Mouse (Mus musculus) ovary, postnatal 10 days (tissue): ENCODE measurements around the gene Dmap1.
A peak's percentile ranks its signal among the peaks of the same experiment; 100 is the strongest.

Source experiments
- DNase-seq: peaks from one replicate; pipeline ENCODE4 v3.0.0; 2022; ENCODE audit warnings: low spot score

Gene Dmap1

DNA sequence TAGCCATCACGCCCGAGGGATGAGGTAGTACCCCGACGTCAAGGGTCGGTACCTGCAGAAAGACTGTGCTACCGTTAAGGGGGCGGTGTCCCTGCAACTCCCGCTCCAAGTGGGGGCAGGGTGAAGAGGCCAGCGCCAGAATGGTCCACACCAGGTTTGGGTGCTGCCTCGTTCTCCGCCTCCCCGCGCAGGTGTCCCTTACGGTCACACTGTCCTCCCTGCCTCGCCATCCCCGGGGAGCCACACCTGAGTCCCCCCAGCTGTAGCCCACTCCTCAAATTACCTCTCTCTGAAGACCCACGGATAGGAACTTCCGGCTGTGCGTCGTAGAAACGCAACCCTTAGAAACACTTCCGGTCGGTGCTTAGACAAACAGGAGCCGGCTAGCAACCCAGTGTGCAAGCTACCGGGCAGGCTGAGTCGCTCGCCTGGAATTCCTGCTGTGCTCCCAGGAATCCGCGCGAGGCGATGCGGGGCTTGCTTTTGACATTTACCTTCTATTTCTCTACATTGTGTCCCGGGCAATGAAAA, at the start of gene Dmap1:
Gene Dmap1, minus strand, starts transcription at position 343 of the 531 bp plus-strand sequence.
- peak; percentile 71 for DNase-seq

GRCm38 (mm10) chr4:117724112-117724511, 42.0 kb upstream of the Dmap1 start, which contains the start of gene Gm12845:
Gene Gm12845 (plus strand): TSS chr4:117724412.
- no peak for DNase-seq

DNA sequence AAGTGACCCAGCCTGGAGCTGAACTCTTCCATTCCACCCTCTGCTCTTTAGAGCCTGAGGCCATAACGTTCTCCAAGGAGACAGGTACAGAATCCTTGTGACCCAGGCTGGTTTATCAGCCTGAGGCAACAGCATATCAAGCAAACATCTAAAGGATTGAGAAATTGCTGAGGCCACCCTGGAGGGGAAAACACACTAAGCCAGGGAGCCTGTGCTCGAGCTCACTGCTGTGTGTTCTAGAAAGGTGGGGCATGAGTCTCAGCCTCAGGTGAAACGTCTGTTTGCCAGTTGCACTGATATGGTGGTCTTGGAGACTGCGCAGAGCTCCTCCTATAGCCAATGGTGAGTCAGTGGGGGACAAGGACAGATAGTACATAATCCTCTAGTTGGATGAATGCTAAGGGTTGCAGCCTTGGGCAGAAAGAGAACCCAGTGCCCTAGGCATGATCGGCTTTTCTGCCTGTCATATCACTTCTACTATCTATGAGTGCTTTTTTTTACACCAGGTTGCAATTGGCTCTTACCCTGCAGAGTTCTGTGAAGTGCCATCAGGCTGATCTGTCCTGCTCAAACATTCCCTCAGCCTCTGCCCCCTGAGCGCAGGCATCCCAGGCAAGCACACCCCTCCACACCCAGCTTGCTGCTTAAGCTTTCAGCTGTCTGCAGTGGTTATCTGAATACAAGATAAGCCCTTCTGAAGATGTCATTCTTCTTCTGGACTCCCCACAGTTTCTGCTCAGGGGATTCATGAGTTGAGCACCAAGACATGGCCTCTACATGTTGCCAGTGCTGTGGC, 31.4 kb upstream of the Dmap1 start:
- DNase-seq: no peak

DNA sequence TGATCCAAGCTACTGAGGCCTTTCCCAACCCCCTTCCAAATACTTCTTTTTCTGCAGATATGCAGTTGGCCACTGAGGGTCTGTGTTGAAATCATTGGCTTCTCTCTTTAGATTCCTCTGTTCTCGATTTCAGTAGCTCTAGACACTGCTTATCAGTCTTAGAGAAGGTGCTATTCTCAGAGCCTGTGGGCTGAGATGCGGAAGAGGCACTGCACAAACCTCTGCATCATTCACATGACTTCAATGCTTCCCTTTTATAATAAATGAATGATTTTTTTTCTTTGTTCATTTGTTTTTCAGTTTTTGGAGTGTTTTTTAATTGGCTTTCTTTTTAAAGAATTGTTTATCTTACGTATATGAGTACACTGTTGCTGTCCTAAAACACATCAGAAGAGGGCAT, 30.2 kb upstream of the Dmap1 start:
- no peak for DNase-seq

DNA sequence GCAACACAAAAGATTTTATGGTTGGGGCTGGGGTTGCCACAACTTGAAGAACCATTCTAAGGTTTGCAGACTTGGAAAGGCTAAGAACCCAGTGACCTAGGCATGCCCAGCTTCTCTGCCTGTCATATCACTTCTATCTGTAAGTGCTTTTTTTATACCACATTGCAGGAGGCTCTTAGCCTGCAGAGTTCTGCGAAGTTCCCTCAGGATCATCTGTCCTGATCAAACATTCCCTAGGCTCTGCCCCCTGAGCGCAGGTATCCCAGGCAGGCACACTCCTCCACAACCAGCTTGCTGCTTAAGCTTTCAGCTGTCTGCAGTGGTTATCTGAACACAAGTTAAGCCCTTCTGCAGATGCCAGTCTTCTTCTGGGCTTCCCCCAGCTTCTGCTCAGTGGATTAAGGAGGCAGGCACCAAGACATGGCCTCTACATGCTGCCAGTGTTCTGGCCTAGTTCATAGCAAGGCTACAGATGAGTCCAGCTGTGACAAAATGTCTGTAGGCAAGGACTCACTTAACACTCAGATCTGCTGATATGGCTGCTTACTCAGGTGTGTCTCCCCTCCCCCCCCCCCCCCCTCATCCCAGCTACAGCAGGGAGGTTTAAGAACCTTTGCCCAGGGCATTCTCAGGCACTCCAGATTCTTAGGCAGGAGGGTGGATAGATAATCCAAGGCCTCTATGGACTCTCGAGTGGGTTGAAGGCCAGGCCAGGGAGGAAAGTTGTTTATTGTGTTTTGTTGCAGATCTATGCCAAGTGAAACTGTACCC, 26.9 kb upstream of the Dmap1 start:
- no peak for DNase-seq

DNA sequence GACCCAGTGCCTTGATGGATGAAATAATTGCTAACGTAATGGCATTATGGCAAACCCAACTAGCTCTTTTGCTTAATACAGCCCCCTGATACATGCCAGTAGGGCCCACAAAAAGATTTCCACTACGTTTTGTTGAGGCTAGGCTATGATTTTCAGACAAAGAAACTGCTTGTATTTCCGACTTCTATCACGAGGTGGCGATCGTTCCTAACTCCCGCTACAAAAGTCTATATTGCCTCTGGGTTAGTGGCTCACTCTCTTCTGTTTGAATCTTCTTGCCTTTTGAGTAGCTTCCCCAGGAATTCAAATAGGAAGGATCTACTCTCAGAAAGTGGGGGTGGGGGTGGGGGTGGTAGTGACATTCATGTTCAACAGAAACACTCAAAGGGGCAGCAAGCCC, 23.3 kb upstream of the Dmap1 start:
- DNase-seq: no peak

GRCm38 (mm10) chr4:117686354-117686753, 4.3 kb upstream of the Dmap1 start:
- no peak for DNase-seq

- no peak for DNase-seq
Observed at GRCm38 (mm10) chr4:117683048-117683768, 1.1 kb upstream of the Dmap1 start.

- no peak for DNase-seq
Observed at GRCm38 (mm10) chr4:117682463-117682862, 390 bp upstream of the Dmap1 start.

- DNase-seq: no peak
Observed at GRCm38 (mm10) chr4:117680963-117681362, 1.1 kb downstream of the Dmap1 start.

GRCm38 (mm10) chr4:117676903-117677302, 5.2 kb downstream of the Dmap1 start:
- DNase-seq: peak; percentile 60

DNA sequence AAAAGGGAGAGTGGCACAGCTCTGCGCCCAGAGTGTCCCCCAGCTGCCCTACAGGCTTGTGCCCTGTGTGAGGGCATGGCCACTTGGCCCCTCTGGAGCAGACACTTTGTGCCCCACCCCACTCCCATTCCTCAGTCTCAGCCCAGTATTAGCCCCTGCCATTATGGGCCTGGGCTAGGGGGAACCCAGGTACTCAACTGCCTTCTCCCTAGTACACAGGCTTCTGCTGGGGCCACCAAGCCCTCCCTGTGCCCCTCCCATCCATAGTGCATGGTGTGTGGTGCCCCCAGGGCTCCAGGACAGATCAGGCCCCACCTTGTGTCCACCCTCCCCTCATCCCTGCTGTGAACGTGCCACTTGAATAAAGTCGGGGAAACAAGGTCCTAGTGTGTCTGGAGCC, 8.2 kb downstream of the Dmap1 start:
- DNase-seq: no peak

GRCm38 (mm10) chr4:117672042-117672441, 10.0 kb downstream of the Dmap1 start:
- no peak for DNase-seq

GRCm38 (mm10) chr4:117669874-117670273, 12.2 kb downstream of the Dmap1 start:
- no peak for DNase-seq

- no peak for DNase-seq
Observed at GRCm38 (mm10) chr4:117666054-117666453, 16.0 kb downstream of the Dmap1 start.

GRCm38 (mm10) chr4:117665531-117665930, 16.5 kb downstream of the Dmap1 start:
- no peak for DNase-seq

- DNase-seq: no peak
Observed at GRCm38 (mm10) chr4:117664411-117665137, 17.5 kb downstream of the Dmap1 start.

- no peak for DNase-seq
Observed at GRCm38 (mm10) chr4:117660001-117660400, 22.1 kb downstream of the Dmap1 start.

GRCm38 (mm10) chr4:117658582-117659444, 23.3 kb downstream of the Dmap1 start:
- DNase-seq: no peak

GRCm38 (mm10) chr4:117657646-117658045, 24.4 kb downstream of the Dmap1 start:
- no peak for DNase-seq

DNA sequence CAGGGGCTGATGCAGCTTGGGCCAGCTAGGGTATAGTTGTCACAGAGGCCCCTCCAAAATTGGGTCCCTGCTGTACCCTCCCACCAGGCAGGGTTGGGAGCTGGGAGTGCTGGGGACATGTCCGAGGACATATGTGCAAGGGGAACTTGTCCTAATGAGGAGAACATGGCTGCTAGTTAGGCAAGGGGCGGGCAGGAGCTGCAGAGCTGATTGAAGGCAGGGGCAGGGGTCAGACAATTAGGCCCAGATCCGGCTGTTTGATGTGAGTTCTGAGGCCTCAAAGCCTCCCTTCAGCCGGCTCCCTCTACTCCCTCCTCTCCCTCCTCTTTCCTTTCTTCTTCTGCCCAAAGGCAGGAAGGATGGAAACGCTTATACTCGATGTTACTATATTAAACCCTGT, 25.1 kb downstream of the Dmap1 start:
- no peak for DNase-seq
